Mouse (Mus musculus) left cerebral cortex, postnatal 36 days (tissue): ENCODE results near the gene V1rd19. TPM values are rescaled to one million over a fixed set of nuclear protein-coding genes. Genes with fewer than 3 reads are reported as not detected.
"Not testable (repeated sequence)": the region's sequence is repeated elsewhere in the genome, so short reads cannot be mapped to it uniquely, and the experiment has no call there.

Source experiments
- DNase-seq, 2 experiments: peaks; one replicate each; pipeline ENCODE4 v3.0.0; 2021 to 2022; ENCODE audit warnings: low spot score in 2 of 2, mixed read lengths in 1 of 2
- intact Hi-C: fragments of 180-260 bp; cut with DNase I; formaldehyde crosslinking; loops from one replicate; pipeline ENCODE4 v1.15.1; 2025
- total RNA-seq, 2 experiments: library from RNA; stranded (reverse); gene quantifications; 2 replicates each; pipeline ENCODE4 v1.2.3; 2021

V1rd19 gene
- not detected for total RNA-seq

DNA sequence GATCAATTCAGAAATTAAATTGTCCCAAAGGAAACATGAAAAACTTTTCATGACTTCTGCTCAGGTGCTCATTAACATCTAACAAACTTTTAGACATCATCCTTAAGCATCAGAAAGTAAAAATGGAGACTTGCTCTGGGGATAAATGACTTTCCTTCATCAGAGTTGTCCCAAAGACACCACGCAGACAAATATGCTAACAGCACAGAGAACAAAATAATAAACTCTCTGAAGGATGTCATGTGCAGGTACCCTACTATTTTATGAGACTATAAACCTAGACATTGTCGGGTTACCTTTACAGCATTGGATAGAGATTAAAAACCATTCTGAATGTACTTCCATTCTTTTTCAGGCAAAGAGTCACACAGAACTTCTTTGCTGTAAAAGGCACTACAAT, at the start of gene V1rd19:
V1rd19 (plus strand) TSS at position 301 of the 400 bp plus-strand sequence.
- no peak for DNase-seq
- intact Hi-C loops: no loop called here

DNA sequence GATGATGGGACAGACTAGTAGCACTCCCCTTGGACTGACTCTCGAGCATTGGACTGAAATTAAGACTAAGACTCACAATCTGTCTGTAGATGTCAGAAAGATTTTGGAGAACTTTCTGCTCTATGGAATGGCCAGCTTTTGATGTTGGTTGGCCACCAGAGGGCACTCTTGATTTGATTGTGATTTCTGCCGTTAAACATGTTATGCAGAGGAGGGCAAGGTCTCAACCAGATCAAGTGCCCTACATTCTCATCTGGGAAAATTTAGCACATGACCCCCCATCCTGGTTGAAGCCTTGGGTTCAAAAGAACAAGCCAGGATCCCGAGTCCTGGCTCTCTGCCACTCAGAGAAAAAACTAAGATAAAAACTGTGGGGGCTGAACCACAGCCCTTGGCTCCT, 33.4 kb upstream of the V1rd19 start:
- DNase-seq: peak in 1 of 2 experiments; percentile 4
- intact Hi-C loops: loop anchor here (10.0 kb wide), 1 partner anchor 327 kb away; no protein-coding TSS in a partner anchor

DNA sequence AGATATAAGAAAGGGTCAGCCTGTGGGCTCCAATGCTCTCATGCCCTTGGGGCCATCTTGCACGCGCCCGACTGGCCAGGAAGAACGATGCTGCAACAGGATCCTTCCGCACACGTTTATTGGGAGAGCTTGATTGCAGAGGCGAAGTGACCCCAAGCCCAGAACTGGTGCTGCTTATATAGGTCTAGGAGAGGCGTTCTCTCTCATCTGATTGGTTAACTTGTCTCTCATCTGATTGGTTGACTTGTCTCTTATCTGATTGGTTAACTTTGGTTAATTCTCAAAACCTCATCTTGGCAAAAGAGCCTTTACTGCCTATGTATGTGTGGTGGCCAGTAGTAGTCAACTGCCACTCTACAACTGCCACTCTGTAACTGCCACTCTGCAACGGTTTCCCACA, 27.2 kb upstream of the V1rd19 start, which contains the start of gene Vmn1r181:
Vmn1r181 (plus strand) TSS at position 301 of the 400 bp plus-strand sequence.
- DNase-seq, intact Hi-C loops: not testable (repeated sequence)

DNA sequence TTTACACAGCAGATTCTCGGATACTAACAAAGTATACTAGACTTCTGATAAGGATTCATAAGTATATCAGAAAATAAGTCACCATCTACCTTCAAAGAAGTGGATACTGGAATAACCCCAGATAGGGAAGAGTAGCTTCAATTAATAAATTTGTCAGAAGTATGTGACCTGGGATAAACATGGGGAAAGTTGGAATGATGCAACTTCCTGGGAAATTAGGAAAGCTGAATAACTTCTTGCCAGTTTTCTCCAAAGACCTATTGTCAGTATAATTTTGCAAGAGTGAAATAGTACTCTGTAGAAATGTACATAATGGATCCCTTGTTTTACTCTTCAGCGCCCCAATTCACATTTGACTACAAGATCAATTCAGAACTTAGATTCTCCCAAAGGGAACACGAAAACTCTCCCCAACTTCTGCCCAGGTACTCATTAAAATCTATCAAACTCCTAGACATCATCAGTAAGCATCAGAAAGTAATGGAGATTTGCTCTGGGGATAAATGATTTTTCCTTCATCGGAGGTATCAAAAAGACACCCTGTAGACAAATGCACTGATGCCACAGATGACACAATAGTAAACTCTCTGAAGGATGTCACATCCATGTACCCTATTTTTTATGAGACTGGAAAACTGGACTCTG, 51.3 kb downstream of the V1rd19 start, which contains the start of gene Vmn1r183:
Vmn1r183 (plus strand) TSS at position 595 of the 645 bp plus-strand sequence.
- intact Hi-C loops: no loop called here

More for the DNA sequence above, 51.3 kb downstream of the V1rd19 start, which contains the start of gene Vmn1r183:
- no peak for DNase-seq

Other genes starting within 250 kb of the V1rd19 start
- gene Vmn1r174, start 249.4 kb upstream of the V1rd19 start, total RNA-seq: not detected
- gene Vmn1r175, start 191.0 kb upstream of the V1rd19 start, total RNA-seq: not detected
- not detected for gene Vmn1r176, start 164.3 kb upstream of the V1rd19 start, total RNA-seq
- not detected for gene Vmn1r177, start 135.2 kb upstream of the V1rd19 start, total RNA-seq
- gene Vmn1r178, start 109.7 kb upstream of the V1rd19 start, total RNA-seq: not detected
- not detected for gene Vmn1r179, start 74.7 kb upstream of the V1rd19 start, total RNA-seq
- not detected for gene Vmn1r180, start 51.1 kb upstream of the V1rd19 start, total RNA-seq
- gene Vmn1r181, start 27.1 kb upstream of the V1rd19 start, total RNA-seq: not detected
- gene Vmn1r183, start 51.6 kb downstream of the V1rd19 start, total RNA-seq: not detected
- 10 to 100 TPM; 42.8 to 54.9 TPM for gene Zfp180, start 80.2 kb downstream of the V1rd19 start, total RNA-seq
- 10 to 100 TPM in 1 of 2 experiments, 1 to 10 TPM in 1; 8.9 to 13.0 TPM for gene Zfp112, start 110.6 kb downstream of the V1rd19 start, total RNA-seq
- gene Zfp235, start 132.5 kb downstream of the V1rd19 start, total RNA-seq: 10 to 100 TPM; 20.5 to 23.5 TPM
- gene Zfp114, start 173.4 kb downstream of the V1rd19 start, total RNA-seq: 1 to 10 TPM; 3.3 to 4.3 TPM
- gene Zfp111, start 209.8 kb downstream of the V1rd19 start, total RNA-seq: 10 to 100 TPM; 11.2 to 11.9 TPM
- gene Zfp109, start 235.9 kb downstream of the V1rd19 start, total RNA-seq: 10 to 100 TPM in 1 of 2 experiments, 1 to 10 TPM in 1; 8.6 to 10.8 TPM